Mouse (Mus musculus) left cerebral cortex, postnatal 25 days (tissue): Measurements from ENCODE around the gene Gm48552. TPM values are rescaled to one million over a fixed set of nuclear protein-coding genes. Genes with fewer than 3 reads are reported as not detected.

Source experiments
- DNase-seq, 2 experiments: peaks; one replicate each; pipeline ENCODE4 v3.0.0; 2022; ENCODE audit warnings: low spot score in 2 of 2, mixed read lengths in 1 of 2
- intact Hi-C: fragments of 180-260 bp; cut with DNase I; formaldehyde crosslinking; loops from one replicate; pipeline ENCODE4 v1.15.1; 2025
- total RNA-seq, 2 experiments: library from RNA; stranded (reverse); gene quantifications; 2 replicates each; pipeline ENCODE4 v1.2.3; 2021

Gene Gm48552
- total RNA-seq, 2 experiments from 2014 or later = 4.0 to 4.1 TPM

DNA sequence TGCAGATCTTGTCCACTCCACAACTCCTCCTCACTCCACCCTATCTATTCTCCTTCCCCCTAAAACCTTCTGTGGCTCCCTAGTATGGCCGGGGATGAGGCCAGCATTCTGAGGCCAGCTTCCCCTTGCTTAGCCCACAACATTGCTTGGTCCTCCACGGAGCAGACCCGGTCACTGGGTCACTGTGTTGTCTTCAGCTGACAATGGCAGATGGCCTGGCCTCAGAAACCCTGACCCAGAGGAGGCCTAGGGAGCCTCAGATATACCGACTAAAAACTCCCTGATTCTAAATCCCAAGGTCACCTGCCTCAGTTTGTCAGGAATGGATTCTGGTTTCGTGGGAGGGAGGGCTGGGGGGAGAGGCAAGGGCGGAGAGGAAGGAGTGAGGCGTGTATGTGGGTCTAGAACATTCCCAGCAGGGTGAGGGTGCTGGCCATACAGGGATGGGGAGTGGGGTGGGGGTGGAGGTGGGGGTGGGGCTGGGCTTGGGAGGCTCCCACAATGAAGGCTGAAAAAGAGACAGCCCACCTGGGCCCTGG lies 13.5 kb downstream of the Gm48552 start:
- DNase-seq = no peak
- intact Hi-C loops = no loop called here

- intact Hi-C loops = no loop called here
- no peak for DNase-seq
Measured at GRCm38 (mm10) chr10:81403511-81403910, 14.7 kb downstream of the Gm48552 start.

GRCm38 (mm10) chr10:81404082-81404481 lies 15.3 kb downstream of the Gm48552 start:
- intact Hi-C loops = no loop called here
- DNase-seq = no peak

DNA sequence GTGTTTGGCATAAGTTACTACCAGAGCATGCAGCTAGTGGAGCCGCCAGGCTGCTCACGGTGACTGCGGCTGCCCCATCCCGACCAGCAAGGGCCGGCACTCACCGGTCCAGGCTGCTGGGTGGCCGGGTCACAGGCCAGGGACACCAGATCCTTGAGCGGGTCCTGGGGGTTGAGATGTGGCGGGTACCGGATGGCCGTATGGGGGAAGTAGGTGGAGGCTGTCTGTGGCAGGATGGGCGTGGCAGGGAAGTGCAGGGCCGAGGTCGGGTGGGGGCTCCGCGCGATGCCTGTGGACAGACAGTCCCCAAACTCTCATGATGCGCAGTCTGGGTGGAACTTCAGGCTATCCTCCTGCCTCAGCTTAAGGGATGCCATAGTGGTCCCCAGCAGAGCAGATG lies 15.9 kb downstream of the Gm48552 start:
- DNase-seq = no peak
- intact Hi-C loops = no loop called here

DNA sequence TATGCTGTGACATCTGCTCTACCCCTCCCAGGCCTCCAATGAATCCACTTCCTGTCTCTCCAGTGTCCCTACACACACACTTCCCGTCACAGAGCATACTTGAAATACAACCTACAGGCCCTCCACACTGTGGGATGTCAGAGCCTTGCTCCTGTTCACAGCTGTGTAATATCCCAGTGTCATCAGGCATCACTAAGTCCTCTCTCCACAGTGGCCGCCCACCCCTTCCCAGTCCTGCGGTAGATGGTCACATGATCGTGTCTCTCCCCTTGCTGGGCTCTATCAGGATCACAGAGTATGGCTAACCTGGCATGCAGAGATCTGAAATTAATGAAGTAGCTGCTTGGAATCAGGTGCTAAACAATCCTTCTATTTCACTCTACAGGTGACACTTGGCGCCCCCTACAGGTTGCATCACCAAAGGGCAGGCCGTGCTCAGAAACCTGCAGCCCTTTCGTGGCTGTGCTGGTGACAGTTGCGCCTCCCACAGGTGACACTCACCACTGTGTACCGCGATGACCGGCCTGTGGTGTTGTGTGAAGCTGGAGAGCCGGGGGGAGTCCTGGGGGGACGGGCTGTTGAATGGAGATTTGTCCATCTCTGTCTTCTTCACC lies 16.9 kb downstream of the Gm48552 start:
- intact Hi-C loops = no loop called here

DNA sequence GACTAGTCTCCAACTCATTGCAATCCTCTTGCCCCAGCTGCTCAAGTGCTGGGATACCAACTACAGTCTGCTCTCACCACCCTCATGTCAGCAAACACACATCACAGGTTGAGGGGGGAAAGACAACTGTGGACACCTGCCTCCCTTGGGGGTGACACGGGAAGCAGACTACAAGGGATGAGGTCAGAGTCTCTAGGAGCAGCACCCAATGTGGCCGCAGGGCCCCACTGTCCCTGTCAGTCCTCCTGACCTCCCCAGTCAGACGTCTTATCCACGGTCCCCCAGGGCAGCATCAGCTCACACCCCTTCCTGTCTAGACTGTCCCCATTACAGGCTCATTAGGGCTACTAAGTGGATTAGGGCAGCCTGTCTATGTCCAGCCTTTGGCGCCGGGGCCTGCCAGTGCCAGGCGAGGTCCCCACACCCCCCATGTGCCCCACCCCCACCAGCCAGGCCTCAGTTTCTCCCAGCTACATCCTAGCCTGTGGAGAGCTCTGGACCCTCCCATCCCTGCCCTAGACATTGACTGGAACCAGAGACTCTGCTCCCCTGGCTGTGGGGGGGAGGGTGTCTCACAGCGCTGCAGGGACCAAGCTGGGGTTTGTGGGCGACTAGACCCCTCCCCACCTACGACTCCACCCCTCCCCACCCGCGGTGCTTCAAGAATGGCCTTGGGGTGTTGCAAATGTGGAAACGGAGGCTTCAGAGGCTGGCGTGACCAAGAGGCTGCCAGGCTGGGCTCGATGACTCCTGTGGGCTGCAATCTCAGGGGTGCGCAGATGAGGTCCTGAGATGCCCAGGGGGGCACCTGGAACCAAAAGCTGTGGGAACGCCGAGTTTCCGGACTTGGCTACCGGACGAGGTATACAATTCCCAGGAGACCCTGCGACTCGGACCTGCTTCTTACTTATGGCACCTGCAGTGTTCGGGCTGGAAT lies 18.0 kb downstream of the Gm48552 start:
- DNase-seq = no peak
- intact Hi-C loops = no loop called here

More for the DNA sequence above, 16.9 kb downstream of the Gm48552 start:
- no peak for DNase-seq

- intact Hi-C loops = loop anchor here (2.0 kb wide), 1 partner anchor 23 kb away; no protein-coding TSS in a partner anchor
- DNase-seq = peak; percentile 75 to 90
Measured at GRCm38 (mm10) chr10:81407539-81408423, 19.0 kb downstream of the Gm48552 start.

DNA sequence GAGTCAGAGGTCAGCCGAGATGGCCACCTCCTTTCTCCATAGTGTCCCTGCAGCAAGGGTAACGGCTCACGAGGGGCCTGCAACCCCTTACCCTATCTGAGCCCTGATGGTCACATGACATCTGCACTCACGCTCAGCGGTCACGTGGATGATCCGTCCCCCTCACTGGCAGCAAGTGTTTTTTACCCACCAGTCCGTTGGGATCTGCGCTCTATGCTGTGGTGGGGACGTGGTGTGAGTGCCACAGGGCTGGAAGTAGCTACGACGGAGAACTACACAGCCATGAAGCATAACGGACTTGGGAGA lies 19.6 kb downstream of the Gm48552 start:
- no peak for DNase-seq
- intact Hi-C loops = loop anchor here (2.0 kb wide), 1 partner anchor 22 kb away; no protein-coding TSS in a partner anchor

DNA sequence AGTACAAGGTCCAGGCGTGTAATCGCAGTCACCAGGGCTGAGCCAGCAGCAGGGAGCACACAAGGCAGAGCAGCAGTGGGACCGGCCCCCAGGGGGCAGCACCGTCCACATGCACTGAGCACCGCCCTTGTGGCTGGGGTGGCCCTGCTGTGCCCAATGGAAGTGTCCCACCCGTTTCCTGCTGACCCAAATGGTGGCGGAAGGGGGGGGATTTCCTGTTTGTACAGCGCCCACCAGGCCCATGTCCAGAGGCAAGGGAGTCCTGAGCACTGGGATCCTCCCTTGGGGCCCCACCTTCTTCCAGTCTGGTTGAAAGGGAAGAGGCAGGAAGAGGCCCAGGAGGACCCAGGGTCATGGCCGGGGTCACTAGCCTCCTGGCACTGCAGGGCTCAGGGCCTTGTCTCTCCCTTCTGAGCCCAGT lies 20.1 kb downstream of the Gm48552 start:
- intact Hi-C loops = loop anchor here (2.0 kb wide), 1 partner anchor 22 kb away; no protein-coding TSS in a partner anchor

GRCm38 (mm10) chr10:81409330-81409729 lies 20.5 kb downstream of the Gm48552 start:
- intact Hi-C loops = loop anchor here (2.0 kb wide), 1 partner anchor 21 kb away; no protein-coding TSS in a partner anchor
- no peak for DNase-seq

More for the DNA sequence above, 20.1 kb downstream of the Gm48552 start:
- DNase-seq = peak in 1 of 2 experiments; percentile 58

- DNase-seq = no peak
- intact Hi-C loops = no loop called here
Measured at GRCm38 (mm10) chr10:81410350-81410749, 21.5 kb downstream of the Gm48552 start.

GRCm38 (mm10) chr10:81410981-81411380 lies 22.2 kb downstream of the Gm48552 start:
- intact Hi-C loops = no loop called here
- DNase-seq = no peak

DNA sequence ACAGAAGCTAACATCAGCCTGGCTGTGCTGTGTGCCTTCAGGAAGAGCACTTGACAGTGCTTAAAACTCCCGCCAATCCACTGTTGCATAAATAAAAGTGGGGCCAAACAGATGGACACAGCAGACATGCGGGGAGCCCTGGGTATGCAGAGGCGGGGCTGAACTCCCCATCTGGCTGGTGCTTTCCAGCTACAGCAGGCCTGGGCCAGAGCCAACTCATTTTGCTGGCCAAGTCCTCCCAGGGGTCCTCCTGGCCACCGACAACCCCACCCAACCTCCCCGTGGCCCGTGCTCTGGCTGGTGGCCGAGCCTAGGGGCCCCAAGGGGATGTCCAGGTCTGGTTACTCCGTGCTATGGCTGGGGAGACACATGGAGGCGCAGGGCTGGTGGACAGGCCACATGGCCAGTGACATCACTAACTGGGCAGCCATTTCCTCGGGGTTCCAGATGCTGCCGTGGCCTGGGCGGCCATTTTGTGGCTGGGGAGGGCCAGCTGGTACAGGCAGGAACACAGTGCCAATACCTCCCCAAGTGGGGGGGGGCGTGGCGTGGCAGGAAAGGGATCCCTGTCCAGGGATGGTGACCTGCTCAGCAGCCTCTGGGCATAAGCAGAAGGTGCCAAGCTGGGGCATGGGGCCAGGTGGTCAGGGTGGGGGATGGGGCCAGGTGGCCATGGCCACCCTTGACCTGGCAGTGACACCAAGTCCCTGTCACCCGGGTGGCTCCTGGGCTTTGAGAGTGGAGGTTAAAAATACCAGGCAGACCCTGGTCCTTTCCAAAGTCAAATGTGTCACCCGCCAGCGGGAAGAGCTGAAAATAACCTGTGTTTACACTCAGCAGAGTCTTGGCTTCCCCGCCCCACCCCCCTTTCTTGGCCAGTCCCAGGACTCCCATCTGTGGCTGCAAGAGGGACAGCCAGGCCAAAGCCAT lies 22.9 kb downstream of the Gm48552 start:
- intact Hi-C loops = no loop called here
- DNase-seq = peak; percentile 59 to 81

GRCm38 (mm10) chr10:81412586-81413309 lies 23.9 kb downstream of the Gm48552 start:
- intact Hi-C loops = no loop called here
- no peak for DNase-seq

- DNase-seq = peak; percentile 80 to 81
- intact Hi-C loops = no loop called here
Measured at GRCm38 (mm10) chr10:81413310-81414261, 24.8 kb downstream of the Gm48552 start.

DNA sequence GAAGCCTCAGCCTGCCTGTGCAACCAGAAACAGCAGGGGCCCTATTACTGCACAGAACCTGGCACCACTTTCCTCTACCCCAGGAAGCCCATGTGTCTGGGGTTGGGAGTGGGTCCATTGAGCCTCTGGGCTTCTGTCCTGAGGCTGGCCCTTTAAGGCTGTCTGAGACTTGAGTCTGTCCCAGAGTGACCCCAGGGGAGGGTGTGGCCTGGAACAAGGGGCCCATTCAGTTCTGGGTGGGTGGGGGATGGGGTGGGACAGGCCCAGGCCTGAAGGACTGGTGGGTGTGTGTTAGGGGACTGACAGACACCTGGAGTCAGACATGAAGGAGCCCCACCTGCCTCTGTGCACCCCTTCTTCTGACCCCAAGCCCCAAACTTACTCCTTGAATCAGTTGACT lies 25.9 kb downstream of the Gm48552 start:
- DNase-seq = no peak
- intact Hi-C loops = no loop called here

- DNase-seq = no peak
- intact Hi-C loops = no loop called here
Measured at GRCm38 (mm10) chr10:81415146-81415545, 26.3 kb downstream of the Gm48552 start.
